Mouse (Mus musculus): ENCODE measurements around the gene Slc46a3. TPM values are rescaled to one million over a fixed set of nuclear protein-coding genes. Genes with fewer than 3 reads are reported as not detected.

Gene Slc46a3
- polyA plus RNA-seq, 1 experiment, result 6.5 TPM

GRCm38 (mm10) chr5:147893143-147893542 lies 1.5 kb downstream of the Slc46a3 start:
- no peak for TF ChIP-seq POLR2A (IDR thresholded peaks at IDR 0.05; ENCODE audit: borderline replicate concordance, extremely low read depth, insufficient read depth, insufficient read length, poor library complexity, severe bottlenecking)
- TF ChIP-seq CTCF (IDR thresholded peaks at IDR 0.05; ENCODE audit: borderline replicate concordance, extremely low read depth, insufficient read depth, insufficient read length), result no peak
- DNase-seq (ENCODE audit: low read depth), result peak; percentile 24

- TF ChIP-seq CTCF (IDR thresholded peaks at IDR 0.05; ENCODE audit: borderline replicate concordance, extremely low read depth, insufficient read depth, insufficient read length), result no peak
- TF ChIP-seq POLR2A (IDR thresholded peaks at IDR 0.05; ENCODE audit: borderline replicate concordance, extremely low read depth, insufficient read depth, insufficient read length, poor library complexity, severe bottlenecking), result no peak
- DNase-seq (ENCODE audit: low read depth), result no peak
Measured at GRCm38 (mm10) chr5:147892735-147893134, 1.9 kb downstream of the Slc46a3 start.

- no peak for TF ChIP-seq POLR2A (IDR thresholded peaks at IDR 0.05; ENCODE audit: borderline replicate concordance, extremely low read depth, insufficient read depth, insufficient read length, poor library complexity, severe bottlenecking)
- TF ChIP-seq CTCF (IDR thresholded peaks at IDR 0.05; ENCODE audit: borderline replicate concordance, extremely low read depth, insufficient read depth, insufficient read length), result no peak
- DNase-seq (ENCODE audit: low read depth), result no peak
Measured at GRCm38 (mm10) chr5:147888313-147889297, 6.0 kb downstream of the Slc46a3 start.

GRCm38 (mm10) chr5:147883581-147883980 lies 11.0 kb downstream of the Slc46a3 start:
- no peak for TF ChIP-seq CTCF (IDR thresholded peaks at IDR 0.05; ENCODE audit: borderline replicate concordance, extremely low read depth, insufficient read depth, insufficient read length)
- no peak for TF ChIP-seq POLR2A (IDR thresholded peaks at IDR 0.05; ENCODE audit: borderline replicate concordance, extremely low read depth, insufficient read depth, insufficient read length, poor library complexity, severe bottlenecking)
- DNase-seq (ENCODE audit: low read depth), result no peak

GRCm38 (mm10) chr5:147879971-147880682 lies 14.5 kb downstream of the Slc46a3 start:
- TF ChIP-seq CTCF (IDR thresholded peaks at IDR 0.05; ENCODE audit: borderline replicate concordance, extremely low read depth, insufficient read depth, insufficient read length) (no peak), POLR2A (IDR thresholded peaks at IDR 0.05; ENCODE audit: borderline replicate concordance, extremely low read depth, insufficient read depth, insufficient read length, poor library complexity, severe bottlenecking) (no peak)
- DNase-seq (ENCODE audit: low read depth), result no peak

GRCm38 (mm10) chr5:147877520-147877919 lies 17.1 kb downstream of the Slc46a3 start:
- TF ChIP-seq POLR2A (IDR thresholded peaks at IDR 0.05; ENCODE audit: borderline replicate concordance, extremely low read depth, insufficient read depth, insufficient read length, poor library complexity, severe bottlenecking), result no peak
- TF ChIP-seq CTCF (IDR thresholded peaks at IDR 0.05; ENCODE audit: borderline replicate concordance, extremely low read depth, insufficient read depth, insufficient read length), result peak; percentile 43; the same call in 1 of the 2 replicates
- DNase-seq (ENCODE audit: low read depth), result no peak

- TF ChIP-seq POLR2A (IDR thresholded peaks at IDR 0.05; ENCODE audit: borderline replicate concordance, extremely low read depth, insufficient read depth, insufficient read length, poor library complexity, severe bottlenecking), result no peak
- no peak for TF ChIP-seq CTCF (IDR thresholded peaks at IDR 0.05; ENCODE audit: borderline replicate concordance, extremely low read depth, insufficient read depth, insufficient read length)
- no peak for DNase-seq (ENCODE audit: low read depth)
Measured at GRCm38 (mm10) chr5:147875210-147875609, 19.4 kb downstream of the Slc46a3 start.

GRCm38 (mm10) chr5:147874491-147875065 lies 20.0 kb downstream of the Slc46a3 start:
- DNase-seq (ENCODE audit: low read depth), result no peak
- TF ChIP-seq POLR2A (IDR thresholded peaks at IDR 0.05; ENCODE audit: borderline replicate concordance, extremely low read depth, insufficient read depth, insufficient read length, poor library complexity, severe bottlenecking), result no peak
- TF ChIP-seq CTCF (IDR thresholded peaks at IDR 0.05; ENCODE audit: borderline replicate concordance, extremely low read depth, insufficient read depth, insufficient read length), result no peak

GRCm38 (mm10) chr5:147871091-147871820 lies 23.4 kb downstream of the Slc46a3 start:
- DNase-seq (ENCODE audit: low read depth), result no peak
- TF ChIP-seq CTCF (IDR thresholded peaks at IDR 0.05; ENCODE audit: borderline replicate concordance, extremely low read depth, insufficient read depth, insufficient read length) (no peak), POLR2A (IDR thresholded peaks at IDR 0.05; ENCODE audit: borderline replicate concordance, extremely low read depth, insufficient read depth, insufficient read length, poor library complexity, severe bottlenecking) (no peak)

GRCm38 (mm10) chr5:147870296-147870695 lies 24.3 kb downstream of the Slc46a3 start:
- no peak for DNase-seq (ENCODE audit: low read depth)
- TF ChIP-seq CTCF (IDR thresholded peaks at IDR 0.05; ENCODE audit: borderline replicate concordance, extremely low read depth, insufficient read depth, insufficient read length), result no peak
- TF ChIP-seq POLR2A (IDR thresholded peaks at IDR 0.05; ENCODE audit: borderline replicate concordance, extremely low read depth, insufficient read depth, insufficient read length, poor library complexity, severe bottlenecking), result no peak

Data from brain, embryonic 14.5 days (tissue).